Comparison of ENCODE assay signal across 7 mouse cellular contexts in genomic region chr3:94785958-94786357, GRCm38 (mm10). TPM values are rescaled to one million over a fixed set of nuclear protein-coding genes. Genes with fewer than 3 reads are reported as not detected.
DNase-seq lines count a peak whose midpoint lies in the region; ATAC-seq lines count a peak whose summit lies in the region.

No protein-coding gene starts in this region.

- no peaks in the 10 kb centered on the region for H3K36me3 ChIP-seq in forebrain, embryonic 11.5 days (ENCODE audit: control insufficient read depth, insufficient read depth, low read length)
- H3K36me3 ChIP-seq in limb, embryonic 15.5 days: no peaks in the 10 kb centered on the region
- H3K36me3 ChIP-seq in stomach, embryonic 14.5 days (ENCODE audit: control insufficient read depth, insufficient read depth, low read length): no peaks in the 10 kb centered on the region

- ATAC-seq in forebrain, embryonic 11.5 days (replicated peaks; ENCODE audit: low FRiP score): no peak
- ATAC-seq in limb, embryonic 15.5 days (ENCODE audit: insufficient number of reproducible peaks, low FRiP score, low TSS enrichment, low read depth): peak; percentile 37; the same call in 1 of the 2 replicates
- 0 out of 2 replicates have a peak, but pooled peaks have one; percentile 18 for ATAC-seq in stomach, embryonic 14.5 days (ENCODE audit: insufficient number of reproducible peaks, insufficient read depth, low FRiP score, low read depth)

- H3K4me1 ChIP-seq in forebrain, embryonic 11.5 days (replicated peaks; ENCODE audit: control insufficient read depth, insufficient read depth, low read length): no peaks in the 10 kb centered on the region; the same call in 1 of the 2 replicates
- H3K4me1 ChIP-seq in limb, embryonic 15.5 days: peaks cover 14% of the 10 kb centered on the region
- peaks cover 2% of the 10 kb centered on the region; the same call in 1 of the 2 replicates for H3K4me1 ChIP-seq in stomach, embryonic 14.5 days (ENCODE audit: control insufficient read depth, insufficient read depth, low read length)

- WGBS in forebrain, embryonic 11.5 days: under 1% methylated on average over 14 of the region's 14 CpGs
- 0% methylated on average over 14 of the region's 14 CpGs for WGBS in limb, embryonic 15.5 days
- WGBS in stomach, embryonic 14.5 days: under 1% methylated on average over 14 of the region's 14 CpGs

- H3K4me2 ChIP-seq in forebrain, embryonic 11.5 days (ENCODE audit: low read depth, low read length, severe bottlenecking): peak overlapping the region; percentile 94
- peak overlapping the region; percentile 91 for H3K4me2 ChIP-seq in limb, embryonic 15.5 days
- H3K4me2 ChIP-seq in stomach, embryonic 14.5 days (replicated peaks; ENCODE audit: low read depth, low read length): peak overlapping the region; percentile 79

- H3K4me3 ChIP-seq in forebrain, embryonic 11.5 days (ENCODE audit: low read depth, low read length): peak overlapping the region; percentile 53
- H3K4me3 ChIP-seq in limb, embryonic 15.5 days: peak overlapping the region; percentile 51
- H3K4me3 ChIP-seq in stomach, embryonic 14.5 days (ENCODE audit: low read depth, low read length): peak overlapping the region; percentile 51

- peak overlapping the region; percentile 76 for H3K9ac ChIP-seq in forebrain, embryonic 11.5 days (ENCODE audit: low read length)
- H3K9ac ChIP-seq in limb, embryonic 15.5 days: no peak overlapping the region; the same call in 1 of the 2 replicates
- peak overlapping the region; percentile 33; the same call in 1 of the 2 replicates for H3K9ac ChIP-seq in stomach, embryonic 14.5 days (replicated peaks; ENCODE audit: low read depth, low read length)

- H3K9me3 ChIP-seq in forebrain, embryonic 11.5 days (ENCODE audit: control insufficient read depth, low read length): no peaks in the 10 kb centered on the region
- no peaks in the 10 kb centered on the region for H3K9me3 ChIP-seq in limb, embryonic 15.5 days
- H3K9me3 ChIP-seq in stomach, embryonic 14.5 days (ENCODE audit: control insufficient read depth, low read depth, low read length): no peaks in the 10 kb centered on the region

- DNase-seq in right cerebral cortex, postnatal 25 days: peak; percentile 9
- no peak for DNase-seq in right cerebral cortex, postnatal 36 days (ENCODE audit: low spot score in 2 of 2)
- DNase-seq in forebrain, embryonic 11.5 days (ENCODE audit: low spot score): no peak
- DNase-seq in thymus, adult 18-20 months: no peak
- DNase-seq in thymus, postnatal 4 days: no peak

- no peak overlapping the region for H3K27ac ChIP-seq in forebrain, embryonic 11.5 days (ENCODE audit: low read depth, low read length)
- no peak overlapping the region for H3K27ac ChIP-seq in limb, embryonic 15.5 days
- H3K27ac ChIP-seq in stomach, embryonic 14.5 days (ENCODE audit: low read length): peak overlapping the region; percentile 44; the same call in 1 of the 2 replicates

- H3K27me3 ChIP-seq in forebrain, embryonic 11.5 days (ENCODE audit: control insufficient read depth, insufficient read depth, low read length): no peaks in the 10 kb centered on the region
- H3K27me3 ChIP-seq in limb, embryonic 15.5 days: no peaks in the 10 kb centered on the region
- H3K27me3 ChIP-seq in stomach, embryonic 14.5 days (ENCODE audit: control insufficient read depth, insufficient read depth, low read length): no peaks in the 10 kb centered on the region

RNA-seq across cellular contexts. Expression of gene Cgn, which starts 0.3 kb away (rescaled TPM):
- 5.6 and 5.7 TPM in 2 replicates for polyA plus RNA-seq in forebrain, embryonic 11.5 days (2014; fragmentation: Nextera tagmentation; extraction: Ambion mirVana)
- 16.7 and 16.9 TPM in 2 replicates for polyA plus RNA-seq in limb, embryonic 15.5 days (2015; fragmentation: Nextera tagmentation; extraction: Ambion mirVana)
- 31.9 and 35.2 TPM in 2 replicates for polyA plus RNA-seq in stomach, embryonic 14.5 days (2014; fragmentation: Nextera tagmentation; extraction: Ambion mirVana)

RNA-seq across cellular contexts. Expression of gene Pogz, which starts 51.4 kb away (rescaled TPM):
- polyA plus RNA-seq in forebrain, embryonic 11.5 days (2014; fragmentation: Nextera tagmentation; extraction: Ambion mirVana): 26.1 and 30.2 TPM in 2 replicates
- 12.9 and 13.1 TPM in 2 replicates for polyA plus RNA-seq in limb, embryonic 15.5 days (2015; fragmentation: Nextera tagmentation; extraction: Ambion mirVana)
- polyA plus RNA-seq in stomach, embryonic 14.5 days (2014; fragmentation: Nextera tagmentation; extraction: Ambion mirVana): 25.5 TPM in 2 replicates
